Mouse (Mus musculus) lung, embryonic 14.5 days (tissue): ENCODE results near the gene Cav1. TPM values are rescaled to one million over a fixed set of nuclear protein-coding genes. Genes with fewer than 3 reads are reported as not detected.

Experiments
- ATAC-seq: fragments of 200-750 bp; cut with Nextera tagmentation; 2 replicates; pipeline ENCODE4 v1.8.0; 2017; ENCODE audit warnings: mild to moderate bottlenecking, moderate TSS enrichment, moderate library complexity; ENCODE audit not compliant: insufficient read depth
- DNase-seq: peaks from one replicate; pipeline ENCODE4 v3.0.0-alpha.2; 2015
- H3K27ac ChIP-seq: fragments of 300-500 bp; sonication (generic); 2 replicates; pipeline ENCODE4 v1.5.1; 2014; ENCODE audit warnings: low read depth, mild to moderate bottlenecking, moderate library complexity
- H3K27me3 ChIP-seq: fragments of 300-500 bp; sonication (generic); 2 replicates; pipeline ENCODE4 v1.6.1; 2014; ENCODE audit warnings: low read length, control low read depth; ENCODE audit not compliant: insufficient read depth
- H3K36me3 ChIP-seq: fragments of 300-500 bp; sonication (generic); 2 replicates; pipeline ENCODE4 v1.6.1; 2014; ENCODE audit warnings: control low read depth; ENCODE audit not compliant: insufficient read depth
- H3K4me1 ChIP-seq: fragments of 300-500 bp; sonication (generic); 2 replicates; pipeline ENCODE4 v1.6.1; 2014; ENCODE audit warnings: antibody characterized with exemption, control low read depth; ENCODE audit not compliant: insufficient read depth
- H3K4me2 ChIP-seq: fragments of 300-500 bp; sonication (generic); 2 replicates; pipeline ENCODE4 v1.6.1; 2014; ENCODE audit warnings: mild to moderate bottlenecking
- H3K4me3 ChIP-seq: fragments of 300-500 bp; sonication (generic); 2 replicates; pipeline ENCODE4 v1.5.1; 2014; ENCODE audit warnings: low read depth, low read length
- H3K9ac ChIP-seq: fragments of 300-500 bp; sonication (generic); 2 replicates; pipeline ENCODE4 v1.6.1; 2014
- H3K9me3 ChIP-seq: fragments of 300-500 bp; sonication (generic); 2 replicates; pipeline ENCODE4 v1.6.1; 2016; ENCODE audit warnings: low read depth, low read length, control low read depth
- CTCF ChIP-seq: IDR thresholded peaks from 2 replicates; pipeline ENCODE4 v1.5.1; 2016; ENCODE audit warnings: antibody characterized with exemption, low read depth
- WGBS: fragments of 180-500 bp; shearing (Covaris S2); extraction: QIAGEN DNeasy Blood & Tissue Kit; methylation state at CpG from one replicate; pipeline ENCODE4 v1.1.7; 2014; 5-methylcytosine and 5-hydroxymethylcytosine counted together
- polyA plus RNA-seq: library from polyadenylated mRNA; unstranded; fragments of >200 nt; fragmentation: Nextera tagmentation; extraction: Ambion mirVana; gene quantifications from 2 replicates; pipeline ENCODE4 v1.2.1, GENCODE M21; 2014

Cav1 gene
- polyA plus RNA-seq, 1 experiment from 2014 or later = 300 TPM

DNA sequence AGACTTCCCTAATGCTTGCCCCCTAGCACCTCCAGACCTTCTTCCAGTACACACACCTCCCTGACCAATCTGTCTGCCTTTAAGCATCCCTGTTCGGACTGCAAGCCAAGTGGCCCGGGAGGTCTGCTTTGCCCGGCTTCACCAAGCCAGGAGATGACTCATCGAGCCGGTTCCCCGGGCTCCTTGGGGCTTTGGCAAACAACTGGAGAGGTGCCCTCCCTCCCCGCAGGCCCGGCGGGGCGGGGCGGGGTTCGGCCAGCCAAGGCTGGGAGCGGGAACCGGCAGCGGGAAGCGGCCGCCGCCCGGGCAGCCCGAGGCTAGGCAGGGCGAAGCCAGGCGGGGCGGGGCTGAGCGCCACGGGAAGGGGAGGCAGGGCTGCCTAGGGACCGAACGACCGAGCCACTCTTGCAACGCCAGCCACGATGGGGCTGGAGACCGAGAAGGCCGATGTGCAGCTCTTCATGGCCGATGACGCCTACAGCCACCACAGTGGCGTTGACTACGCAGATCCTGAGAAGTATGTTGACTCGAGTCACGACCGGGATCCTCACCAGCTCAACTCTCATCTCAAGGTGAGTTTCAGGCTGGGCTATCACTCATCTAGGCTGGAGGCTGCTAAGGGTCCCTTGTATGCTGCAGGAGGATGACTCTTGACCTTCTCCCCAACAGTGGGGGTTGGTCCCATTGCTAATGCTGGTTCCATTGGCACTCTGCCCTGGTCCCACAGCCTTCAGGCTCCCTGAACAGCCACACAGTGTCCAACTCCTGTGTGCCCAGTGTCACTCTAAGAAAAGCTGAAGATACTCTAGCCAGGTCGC is 25.0 kb upstream of the Cav1 start, which contains the start of gene Cav2:
Gene Cav2 (plus strand): TSS at position 247 of the 818 bp plus-strand sequence.
- Histone ChIP-seq H3K27me3 (no peaks in the 10 kb centered on the region), H3K9me3 (no peaks in the 10 kb centered on the region), H3K36me3 (no peaks in the 10 kb centered on the region), H3K4me3 (peak within 1 kb of the TSS; percentile 54), H3K4me2 (peak within 1 kb of the TSS; percentile 88), H3K4me1 (peaks cover 6% of the 10 kb centered on the region; the same call in 1 of the 2 replicates), H3K9ac (peak within 1 kb of the TSS; percentile 66), H3K27ac (peak within 1 kb of the TSS; percentile 86)
- peak; percentile 93 for ATAC-seq
- no peak for TF ChIP-seq CTCF
- peak; percentile 85 for DNase-seq
- WGBS = under 1% methylated on average over 36 of the region's 40 CpGs

DNA sequence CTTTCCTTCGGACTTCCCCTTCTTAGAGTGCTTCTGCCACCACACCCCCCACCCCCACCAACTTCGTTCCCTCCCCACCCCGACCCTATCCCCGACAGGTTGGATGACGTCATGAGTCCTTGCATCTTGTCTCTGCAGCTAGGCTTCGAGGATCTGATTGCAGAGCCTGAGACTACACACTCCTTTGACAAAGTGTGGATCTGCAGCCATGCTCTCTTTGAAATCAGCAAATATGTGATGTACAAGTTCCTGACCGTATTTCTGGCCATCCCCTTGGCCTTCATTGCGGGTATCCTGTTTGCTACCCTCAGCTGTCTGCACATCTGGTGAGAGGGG is 24.4 kb upstream of the Cav1 start:
- TF ChIP-seq CTCF = no peak
- Histone ChIP-seq H3K27me3 (no peaks in the 10 kb centered on the region), H3K36me3 (no peaks in the 10 kb centered on the region), H3K9ac (peak overlapping the region; percentile 66), H3K4me3 (peak overlapping the region; percentile 54), H3K27ac (peak overlapping the region; percentile 86), H3K4me1 (peaks cover 6% of the 10 kb centered on the region; the same call in 1 of the 2 replicates), H3K9me3 (no peaks in the 10 kb centered on the region), H3K4me2 (peak overlapping the region; percentile 88)
- no peak for DNase-seq
- ATAC-seq = no peak
- 15% methylated on average over 8 of the region's 8 CpGs for WGBS

DNA sequence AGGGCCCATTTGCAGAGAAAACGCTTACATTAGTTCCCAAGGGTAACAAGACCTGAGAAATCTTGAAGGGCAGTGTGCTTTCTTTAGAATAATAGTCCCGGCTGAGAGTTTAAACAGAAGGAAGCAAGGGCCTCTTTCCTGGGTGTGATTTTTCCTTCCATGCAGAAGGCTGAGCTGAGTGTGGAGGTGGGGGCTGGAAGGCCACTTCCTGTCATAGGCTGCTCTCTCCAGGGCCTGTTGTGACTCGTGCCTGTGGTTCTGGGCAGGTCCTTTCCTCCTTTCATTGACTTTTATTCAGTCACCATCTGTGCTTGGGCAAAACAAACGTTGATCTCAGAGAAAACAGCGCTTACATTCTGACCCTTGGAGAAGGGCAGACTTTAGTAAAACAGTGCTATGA is 24.0 kb upstream of the Cav1 start:
- Histone ChIP-seq H3K27me3 (no peaks in the 10 kb centered on the region), H3K4me1 (peaks cover 6% of the 10 kb centered on the region; the same call in 1 of the 2 replicates), H3K36me3 (no peaks in the 10 kb centered on the region), H3K9ac (peak overlapping the region; percentile 66), H3K4me2 (peak overlapping the region; percentile 88), H3K27ac (peak overlapping the region; percentile 86), H3K9me3 (no peaks in the 10 kb centered on the region), H3K4me3 (peak overlapping the region; percentile 54)
- peak; percentile 46 for DNase-seq
- peak; percentile 56; the same call in 1 of the 2 replicates for ATAC-seq
- TF ChIP-seq CTCF = no peak
- 24% methylated on average over 5 of the region's 5 CpGs for WGBS

DNA sequence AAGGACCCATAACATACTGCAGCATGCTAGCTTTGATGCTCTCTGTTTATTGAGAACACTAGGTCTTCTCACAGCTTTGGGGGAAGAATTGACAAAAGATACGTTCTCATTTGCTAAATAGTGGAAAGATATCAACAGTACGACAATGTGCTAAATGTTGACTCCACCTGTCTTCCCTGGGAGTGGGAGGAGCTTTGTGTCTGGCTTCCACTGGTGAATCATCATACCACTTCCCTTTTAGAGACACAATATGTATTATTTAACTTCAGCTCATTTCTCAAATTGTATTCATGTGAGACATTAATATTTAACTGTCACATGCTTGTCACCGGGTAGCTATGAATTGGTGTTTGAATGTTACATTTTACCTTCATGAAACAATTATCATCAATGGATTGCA is 22.3 kb upstream of the Cav1 start:
- TF ChIP-seq CTCF = no peak
- H3K9me3 ChIP-seq = no peaks in the 10 kb centered on the region
- no peak overlapping the region for H3K4me3 ChIP-seq
- ATAC-seq = no peak
- H3K4me2 ChIP-seq = no peak overlapping the region
- H3K9ac ChIP-seq = no peak overlapping the region
- no peak for DNase-seq
- no peaks in the 10 kb centered on the region for H3K27me3 ChIP-seq
- no peaks in the 10 kb centered on the region for H3K36me3 ChIP-seq
- WGBS = 52% methylated on average over 3 of the region's 3 CpGs
- peaks cover 6% of the 10 kb centered on the region; the same call in 1 of the 2 replicates for H3K4me1 ChIP-seq
- H3K27ac ChIP-seq = no peak overlapping the region

DNA sequence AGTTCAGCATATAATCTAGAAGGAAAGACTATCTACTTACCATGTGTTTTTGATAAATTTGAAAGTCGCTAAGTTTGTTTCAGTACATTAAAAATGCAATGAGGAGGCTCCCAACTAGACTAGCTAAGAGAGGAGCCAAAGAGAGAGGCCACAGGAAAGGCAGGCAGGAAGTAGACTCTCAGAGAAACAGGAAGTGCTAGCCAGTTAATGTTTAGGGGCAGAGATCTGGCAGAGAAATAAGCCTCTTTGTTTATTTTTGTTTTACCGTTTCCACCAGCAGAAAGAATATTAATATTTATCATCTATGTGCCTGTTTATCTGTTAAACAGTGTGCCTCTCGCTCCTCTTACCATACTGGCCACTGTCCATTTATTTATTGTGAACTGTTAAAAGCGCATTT is 19.8 kb upstream of the Cav1 start:
- peak overlapping the region; percentile 16; the same call in 1 of the 2 replicates for H3K27ac ChIP-seq

DNA sequence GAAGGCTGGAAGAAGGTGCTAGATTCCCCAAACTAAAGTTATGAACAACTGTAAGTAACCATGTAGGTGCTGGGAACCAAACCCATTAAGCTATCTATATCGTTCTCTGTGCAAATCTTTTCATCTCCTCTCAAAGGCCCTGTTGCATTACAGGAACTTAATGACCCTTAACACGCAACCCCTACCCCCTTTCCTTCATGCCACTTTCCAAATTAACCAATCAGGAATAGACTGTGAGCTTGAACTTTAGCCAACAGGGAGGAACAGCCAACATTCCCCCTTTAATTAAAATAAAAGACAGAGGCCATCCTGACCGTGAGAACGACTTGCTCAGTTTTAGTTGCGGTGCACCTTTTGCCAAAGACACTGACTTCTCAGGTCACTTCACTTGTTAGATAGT is 11.0 kb upstream of the Cav1 start:
- Histone ChIP-seq H3K9ac (no peak overlapping the region), H3K27me3 (no peaks in the 10 kb centered on the region), H3K9me3 (no peaks in the 10 kb centered on the region), H3K27ac (no peak overlapping the region), H3K4me1 (no peaks in the 10 kb centered on the region), H3K4me2 (no peak overlapping the region), H3K4me3 (no peak overlapping the region), H3K36me3 (no peaks in the 10 kb centered on the region)
- ATAC-seq (no peak), DNase-seq (no peak)
- no peak for TF ChIP-seq CTCF
- WGBS = 83% methylated on average over 5 of the region's 5 CpGs

More for the DNA sequence above, 19.8 kb upstream of the Cav1 start:
- Histone ChIP-seq H3K4me2 (no peak overlapping the region), H3K4me1 (peaks cover 6% of the 10 kb centered on the region; the same call in 1 of the 2 replicates), H3K36me3 (no peaks in the 10 kb centered on the region), H3K9me3 (no peaks in the 10 kb centered on the region), H3K9ac (no peak overlapping the region), H3K4me3 (no peak overlapping the region), H3K27me3 (no peaks in the 10 kb centered on the region)
- peak; percentile 52 for DNase-seq
- 44% methylated on average over 4 of the region's 4 CpGs for WGBS
- ATAC-seq = no peak
- TF ChIP-seq CTCF = no peak

DNA sequence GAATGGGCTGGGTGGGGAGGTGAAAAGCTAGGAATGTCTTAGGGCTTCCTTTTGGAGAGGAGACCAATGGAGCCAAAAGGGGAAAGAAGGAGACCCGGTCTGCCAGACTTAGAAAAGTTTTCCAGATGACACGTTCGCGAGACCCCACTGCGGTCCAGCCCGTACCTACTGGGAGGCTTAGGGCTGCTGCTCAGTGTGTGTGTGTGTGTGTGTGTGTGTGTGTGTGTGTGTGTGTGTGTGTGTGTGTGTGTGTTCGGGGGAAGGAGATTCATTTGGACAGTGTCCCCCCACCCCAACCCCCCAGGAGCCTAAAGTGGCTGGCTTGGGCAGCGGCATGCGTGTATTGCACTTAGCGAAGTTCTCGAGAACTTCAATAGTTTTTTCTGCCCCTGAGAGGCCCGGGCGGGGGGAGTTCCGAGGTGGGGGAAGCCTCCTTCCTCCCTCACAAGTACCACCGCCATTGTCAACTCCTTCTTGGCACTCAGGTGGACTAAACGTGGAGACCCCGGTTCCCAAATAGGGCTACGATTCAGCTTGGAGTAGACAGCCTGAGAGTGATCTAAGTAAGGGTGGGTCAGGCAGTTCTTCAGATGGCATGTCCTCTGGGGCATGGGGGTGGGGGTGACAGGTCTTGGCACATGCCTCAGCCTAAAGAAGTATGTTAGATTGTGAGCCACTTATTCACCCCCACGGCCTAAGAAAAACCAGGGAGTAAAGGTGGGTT is 629 bp downstream of the Cav1 start:
- H3K27me3 ChIP-seq = no peaks in the 10 kb centered on the region
- TF ChIP-seq CTCF = no peak
- DNase-seq (peak; percentile 33), ATAC-seq (peak; percentile 39; the same call in 1 of the 2 replicates)
- no peaks in the 10 kb centered on the region for H3K36me3 ChIP-seq
- H3K27ac ChIP-seq = peak overlapping the region; percentile 68
- peak overlapping the region; percentile 71 for H3K4me2 ChIP-seq
- H3K9me3 ChIP-seq = no peaks in the 10 kb centered on the region
- no peaks in the 10 kb centered on the region for H3K4me1 ChIP-seq
- WGBS = under 1% methylated on average over 19 of the region's 19 CpGs
- peak overlapping the region; percentile 53 for H3K9ac ChIP-seq
- peak overlapping the region; percentile 45 for H3K4me3 ChIP-seq
